Mouse (Mus musculus): ENCODE measurements around the gene Kdm8. TPM values are rescaled to one million over a fixed set of nuclear protein-coding genes. Genes with fewer than 3 reads are reported as not detected.
"Not testable (repeated sequence)": the region's sequence is repeated elsewhere in the genome, so short reads cannot be mapped to it uniquely, and the experiment has no call there.

Gene Kdm8
- polyA plus RNA-seq, 1 experiment from 2014 or later: 5.7 TPM

GRCm38 (mm10) chr7:125427492-125428090 lies 16.9 kb upstream of the Kdm8 start:
- no peaks in the 10 kb centered on the region for H3K9me3 ChIP-seq (replicated peaks)
- no peak overlapping the region for H3K27ac ChIP-seq
- no peak for ATAC-seq (replicated peaks; ENCODE audit: insufficient number of reproducible peaks, insufficient read depth, low FRiP score, low read depth)
- no peaks in the 10 kb centered on the region for H3K36me3 ChIP-seq
- H3K4me1 ChIP-seq (replicated peaks): no peaks in the 10 kb centered on the region; the same call in 1 of the 2 replicates
- no peak overlapping the region for H3K9ac ChIP-seq
- no peak overlapping the region for H3K4me3 ChIP-seq
- no peaks in the 10 kb centered on the region for H3K27me3 ChIP-seq
- no peak overlapping the region for H3K4me2 ChIP-seq
- 47% methylated on average over 12 of the region's 12 CpGs for WGBS

DNA sequence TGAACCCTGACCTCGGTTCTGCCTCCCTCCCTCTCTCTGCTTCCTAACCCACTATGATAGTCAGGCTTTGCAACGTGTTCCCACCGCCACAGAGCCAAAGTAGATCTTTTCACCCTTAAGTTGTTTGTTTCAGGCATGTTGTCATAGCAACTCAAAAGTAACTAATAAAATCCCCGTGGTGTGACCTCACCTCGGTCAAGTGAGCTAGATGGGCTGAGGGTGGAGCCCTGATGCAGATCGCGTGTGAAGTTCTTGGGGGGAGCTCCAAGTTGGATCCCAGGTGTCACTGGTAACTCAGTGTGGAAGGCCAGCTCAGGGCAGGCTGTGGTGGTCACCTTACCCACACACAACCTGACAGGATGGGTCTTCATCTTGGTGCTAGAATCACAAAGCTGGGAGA lies 16.1 kb upstream of the Kdm8 start:
- no peak overlapping the region for H3K4me3 ChIP-seq
- no peak overlapping the region for H3K27ac ChIP-seq
- 70% methylated on average over 7 of the region's 7 CpGs for WGBS
- no peaks in the 10 kb centered on the region for H3K27me3 ChIP-seq
- no peaks in the 10 kb centered on the region for H3K36me3 ChIP-seq
- no peaks in the 10 kb centered on the region; the same call in 1 of the 2 replicates for H3K4me1 ChIP-seq (replicated peaks)
- H3K4me2 ChIP-seq: no peak overlapping the region
- H3K9me3 ChIP-seq (replicated peaks): no peaks in the 10 kb centered on the region
- H3K9ac ChIP-seq: no peak overlapping the region
- ATAC-seq (replicated peaks; ENCODE audit: insufficient number of reproducible peaks, insufficient read depth, low FRiP score, low read depth): no peak

DNA sequence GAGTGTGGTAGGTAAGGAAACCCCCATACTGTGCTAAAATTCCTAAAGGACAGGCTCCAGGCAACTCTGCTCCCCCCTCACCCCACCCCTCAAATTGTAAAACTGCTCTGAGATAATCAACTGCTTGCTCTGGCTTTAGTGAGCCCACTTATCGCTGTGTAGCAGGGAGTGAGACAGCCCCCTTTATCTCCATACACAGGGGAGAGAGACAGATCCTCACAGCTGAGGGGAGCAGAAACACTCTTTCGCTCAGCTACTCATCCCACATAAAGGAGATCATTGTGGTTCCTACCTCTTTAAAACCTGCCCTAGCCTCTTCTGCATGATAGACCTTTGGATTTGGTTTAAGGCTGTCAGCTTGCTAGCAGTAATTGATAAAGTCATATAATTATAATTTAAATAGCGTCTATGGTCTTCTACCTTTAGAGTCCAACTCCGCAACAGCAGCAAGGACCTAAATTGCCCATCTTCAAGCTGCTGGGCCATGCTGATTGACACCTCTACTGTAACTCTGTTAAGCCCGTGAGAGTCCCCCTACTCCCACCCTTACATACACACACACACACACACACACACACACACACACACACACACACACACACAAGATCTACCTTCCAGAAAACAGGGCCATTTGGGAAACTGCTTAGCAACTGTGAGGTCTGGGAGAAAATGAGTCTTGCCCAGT lies 15.5 kb upstream of the Kdm8 start:
- H3K27ac ChIP-seq; H3K4me3 ChIP-seq; H3K9ac ChIP-seq; H3K36me3 ChIP-seq; ATAC-seq (replicated peaks; ENCODE audit: insufficient number of reproducible peaks, insufficient read depth, low FRiP score, low read depth); H3K4me1 ChIP-seq (replicated peaks); H3K9me3 ChIP-seq (replicated peaks); H3K4me2 ChIP-seq; H3K27me3 ChIP-seq: not testable (repeated sequence)
- WGBS: 53% methylated on average over 5 of the region's 5 CpGs

DNA sequence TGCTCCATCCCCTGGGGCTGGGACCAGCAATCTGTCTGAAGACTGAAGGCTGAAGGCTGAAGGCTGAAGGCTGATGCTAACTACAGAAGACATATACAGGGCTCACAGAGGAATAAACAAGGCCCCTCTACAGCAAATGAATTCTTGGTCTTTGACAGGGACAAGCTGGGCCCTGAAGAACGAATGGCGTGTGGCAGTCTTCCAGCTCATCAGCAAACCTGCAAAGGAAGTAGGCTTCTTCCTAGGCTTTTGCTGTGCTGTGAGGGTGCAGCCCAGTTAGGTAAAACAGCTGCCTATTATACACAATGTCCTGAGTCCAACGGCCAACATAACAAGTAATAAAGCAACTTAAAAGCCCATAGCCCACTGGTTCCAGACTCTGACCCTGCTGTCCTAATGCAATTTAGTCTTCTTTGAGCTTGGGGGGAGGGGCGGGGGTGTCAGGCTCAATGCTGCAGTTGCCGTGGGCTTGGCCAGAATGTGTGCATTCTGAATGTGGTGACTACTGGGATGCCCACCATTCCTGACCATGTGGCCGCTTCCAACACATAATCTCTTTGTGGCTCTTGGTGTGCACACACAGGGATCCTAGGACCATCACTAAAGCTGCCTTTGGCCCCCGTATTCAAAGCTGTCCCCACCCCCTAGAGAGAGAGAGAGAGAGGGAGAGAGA lies 14.2 kb upstream of the Kdm8 start:
- H3K9ac ChIP-seq: no peak overlapping the region
- no peak for ATAC-seq (replicated peaks; ENCODE audit: insufficient number of reproducible peaks, insufficient read depth, low FRiP score, low read depth)
- no peaks in the 10 kb centered on the region for H3K27me3 ChIP-seq
- H3K4me3 ChIP-seq: no peak overlapping the region
- H3K4me2 ChIP-seq: no peak overlapping the region
- no peaks in the 10 kb centered on the region for H3K9me3 ChIP-seq (replicated peaks)
- H3K4me1 ChIP-seq (replicated peaks): no peaks in the 10 kb centered on the region; the same call in 1 of the 2 replicates
- H3K36me3 ChIP-seq: no peaks in the 10 kb centered on the region
- no peak overlapping the region for H3K27ac ChIP-seq
- 66% methylated on average over 7 of the region's 7 CpGs for WGBS

GRCm38 (mm10) chr7:125433874-125434273 lies 10.6 kb upstream of the Kdm8 start:
- ATAC-seq (replicated peaks; ENCODE audit: insufficient number of reproducible peaks, insufficient read depth, low FRiP score, low read depth): no peak
- Histone ChIP-seq H3K36me3 (no peaks in the 10 kb centered on the region), H3K27me3 (no peaks in the 10 kb centered on the region), H3K9me3 (replicated peaks) (no peaks in the 10 kb centered on the region), H3K27ac (no peak overlapping the region), H3K9ac (no peak overlapping the region), H3K4me2 (no peak overlapping the region), H3K4me1 (replicated peaks) (no peaks in the 10 kb centered on the region), H3K4me3 (no peak overlapping the region)
- 85% methylated on average over 3 of the region's 3 CpGs for WGBS

DNA sequence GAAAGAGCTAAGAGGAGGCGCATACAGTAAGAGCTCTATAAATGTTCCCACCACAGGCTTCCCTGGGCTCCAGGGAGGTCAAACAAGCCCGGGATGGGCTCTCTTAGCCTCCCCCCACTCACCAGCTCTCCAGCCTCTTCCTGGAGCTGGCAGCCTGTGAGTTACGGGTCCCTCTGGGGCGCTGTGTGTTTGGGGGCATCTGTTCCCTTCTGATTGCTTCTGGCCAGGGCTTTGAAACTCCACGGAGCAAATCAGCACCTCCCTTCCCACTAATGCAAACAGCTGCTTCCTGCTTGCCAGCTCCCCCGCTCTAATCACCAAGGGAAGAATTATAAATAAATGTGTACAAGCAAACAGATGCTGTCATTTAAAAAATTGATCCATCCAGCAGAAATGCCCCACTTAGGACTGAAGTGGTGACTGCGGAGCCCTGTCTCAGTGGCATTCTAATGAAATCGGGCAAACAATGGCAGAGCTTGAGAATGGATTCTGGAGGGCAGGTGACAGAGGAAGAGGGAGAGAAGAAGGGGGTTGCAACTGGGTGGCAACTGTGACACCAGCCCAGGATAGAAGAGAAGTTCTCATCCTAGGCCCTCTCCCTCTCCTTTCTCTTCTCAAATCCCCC lies 9.7 kb upstream of the Kdm8 start:
- Histone ChIP-seq H3K9ac (no peak overlapping the region), H3K27ac (no peak overlapping the region), H3K4me3 (no peak overlapping the region), H3K4me2 (no peak overlapping the region), H3K27me3 (no peaks in the 10 kb centered on the region), H3K4me1 (replicated peaks) (no peaks in the 10 kb centered on the region), H3K9me3 (replicated peaks) (no peaks in the 10 kb centered on the region), H3K36me3 (no peaks in the 10 kb centered on the region)
- no peak for ATAC-seq (replicated peaks; ENCODE audit: insufficient number of reproducible peaks, insufficient read depth, low FRiP score, low read depth)
- 41% methylated on average over 8 of the region's 8 CpGs for WGBS

GRCm38 (mm10) chr7:125442323-125442722 lies 2.2 kb upstream of the Kdm8 start:
- Histone ChIP-seq H3K4me2 (no peak overlapping the region), H3K4me3 (no peak overlapping the region), H3K27ac (no peak overlapping the region), H3K4me1 (replicated peaks) (peaks cover 15% of the 10 kb centered on the region), H3K9ac (no peak overlapping the region), H3K9me3 (replicated peaks) (no peaks in the 10 kb centered on the region), H3K36me3 (no peaks in the 10 kb centered on the region), H3K27me3 (no peaks in the 10 kb centered on the region)
- ATAC-seq (replicated peaks; ENCODE audit: insufficient number of reproducible peaks, insufficient read depth, low FRiP score, low read depth): no peak
- WGBS: 70% methylated on average over 4 of the region's 4 CpGs

- H3K9me3 ChIP-seq (replicated peaks): no peaks in the 10 kb centered on the region
- H3K4me3 ChIP-seq: peak overlapping the region; percentile 62
- H3K27me3 ChIP-seq: no peaks in the 10 kb centered on the region
- peak overlapping the region; percentile 96 for H3K27ac ChIP-seq
- no peak; the same call in 1 of the 2 replicates for ATAC-seq (replicated peaks; ENCODE audit: insufficient number of reproducible peaks, insufficient read depth, low FRiP score, low read depth)
- H3K4me1 ChIP-seq (replicated peaks): peaks cover 15% of the 10 kb centered on the region
- no peaks in the 10 kb centered on the region for H3K36me3 ChIP-seq
- H3K9ac ChIP-seq: peak overlapping the region; percentile 63
- H3K4me2 ChIP-seq: peak overlapping the region; percentile 72
- 24% methylated on average over 10 of the region's 10 CpGs for WGBS
Observed at GRCm38 (mm10) chr7:125444076-125444463, 406 bp upstream of the Kdm8 start.

DNA sequence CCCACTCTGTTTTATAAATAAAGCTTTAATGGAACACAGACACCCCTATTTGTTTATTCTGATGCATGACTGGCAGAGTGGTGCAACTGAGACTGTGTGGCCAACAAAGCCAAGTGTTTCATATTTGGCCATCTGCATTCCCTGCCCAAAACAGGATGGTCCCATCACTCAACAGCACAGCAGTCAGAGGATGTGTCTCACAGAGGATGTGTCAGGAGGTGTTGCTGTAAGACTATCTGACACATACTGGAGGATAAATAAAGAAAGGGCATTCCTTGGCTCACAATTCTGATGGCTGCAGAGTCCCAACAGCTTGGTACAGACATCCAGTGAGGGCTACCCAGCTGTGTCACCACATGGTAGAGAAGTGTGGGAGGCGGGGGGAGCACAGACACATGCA lies 6.2 kb downstream of the Kdm8 start:
- H3K9ac ChIP-seq: no peak overlapping the region
- no peaks in the 10 kb centered on the region for H3K9me3 ChIP-seq (replicated peaks)
- no peaks in the 10 kb centered on the region for H3K27me3 ChIP-seq
- no peaks in the 10 kb centered on the region for H3K36me3 ChIP-seq
- no peak overlapping the region for H3K4me2 ChIP-seq
- no peak overlapping the region for H3K27ac ChIP-seq
- H3K4me1 ChIP-seq (replicated peaks): peaks cover under 1% of the 10 kb centered on the region; the same call in 1 of the 2 replicates
- no peak for ATAC-seq (replicated peaks; ENCODE audit: insufficient number of reproducible peaks, insufficient read depth, low FRiP score, low read depth)
- WGBS: 73% methylated on average over 1 of the region's 1 CpGs
- no peak overlapping the region for H3K4me3 ChIP-seq

DNA sequence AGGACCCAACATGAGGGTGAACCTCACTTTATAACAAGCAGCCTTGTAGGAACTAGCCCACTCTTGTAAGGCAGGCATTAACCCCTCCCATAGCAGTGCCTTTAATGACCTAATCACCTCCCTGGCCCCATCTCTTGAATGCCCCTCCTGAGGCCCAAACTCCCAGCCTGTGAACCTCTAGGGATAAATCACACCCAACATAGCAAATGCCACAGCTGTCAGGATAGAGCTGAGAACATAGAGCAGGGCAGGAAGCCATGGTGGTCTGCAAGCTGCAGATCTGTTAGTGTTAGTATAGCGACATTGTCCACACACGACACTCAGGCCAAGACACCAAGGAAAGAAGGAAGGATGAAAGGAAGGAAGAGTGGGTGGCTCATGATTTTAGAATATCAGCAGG lies 6.6 kb downstream of the Kdm8 start:
- no peaks in the 10 kb centered on the region for H3K36me3 ChIP-seq
- 69% methylated on average over 2 of the region's 2 CpGs for WGBS
- no peaks in the 10 kb centered on the region for H3K27me3 ChIP-seq
- ATAC-seq (replicated peaks; ENCODE audit: insufficient number of reproducible peaks, insufficient read depth, low FRiP score, low read depth): no peak
- H3K9ac ChIP-seq: no peak overlapping the region
- H3K4me2 ChIP-seq: no peak overlapping the region
- H3K4me3 ChIP-seq: no peak overlapping the region
- H3K27ac ChIP-seq: no peak overlapping the region
- H3K4me1 ChIP-seq (replicated peaks): no peaks in the 10 kb centered on the region
- no peaks in the 10 kb centered on the region for H3K9me3 ChIP-seq (replicated peaks)

DNA sequence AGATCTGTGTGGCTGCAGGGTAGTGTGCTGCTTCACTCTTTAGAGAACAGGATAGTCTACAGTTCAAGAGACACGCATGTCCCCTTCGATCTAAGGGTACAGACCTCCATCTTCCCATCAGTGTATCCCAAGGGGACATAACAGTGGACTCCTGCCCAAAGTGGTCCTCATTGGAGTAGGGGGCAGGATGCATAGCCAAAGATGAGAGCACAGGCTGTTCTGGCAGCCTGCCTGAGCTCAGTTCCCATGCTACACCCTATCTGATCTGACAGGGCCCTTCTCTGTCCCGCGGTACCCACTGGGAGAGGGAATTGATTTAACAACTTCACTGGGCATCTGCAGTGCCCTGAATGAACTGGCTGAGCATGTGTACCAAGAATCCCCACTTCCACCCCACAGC lies 9.2 kb downstream of the Kdm8 start:
- Histone ChIP-seq H3K4me3 (no peak overlapping the region), H3K4me1 (replicated peaks) (no peaks in the 10 kb centered on the region), H3K4me2 (no peak overlapping the region), H3K9ac (no peak overlapping the region), H3K27me3 (no peaks in the 10 kb centered on the region), H3K9me3 (replicated peaks) (no peaks in the 10 kb centered on the region), H3K36me3 (peaks cover 4% of the 10 kb centered on the region; the same call in 1 of the 2 replicates), H3K27ac (no peak overlapping the region)
- ATAC-seq (replicated peaks; ENCODE audit: insufficient number of reproducible peaks, insufficient read depth, low FRiP score, low read depth): no peak
- 76% methylated on average over 4 of the region's 4 CpGs for WGBS

All from heart, embryonic 15.5 days (tissue).